Mouse (Mus musculus): ENCODE measurements at regions not wholly inside any gene's neighbourhood (a gene's known extent, or its start where the extent isn't known, plus 50 kb on each side); places are given as distances from the start of the nearest gene placed in this dataset.
A peak's percentile ranks its signal among the peaks of the same experiment; 100 is the strongest.

DNA sequence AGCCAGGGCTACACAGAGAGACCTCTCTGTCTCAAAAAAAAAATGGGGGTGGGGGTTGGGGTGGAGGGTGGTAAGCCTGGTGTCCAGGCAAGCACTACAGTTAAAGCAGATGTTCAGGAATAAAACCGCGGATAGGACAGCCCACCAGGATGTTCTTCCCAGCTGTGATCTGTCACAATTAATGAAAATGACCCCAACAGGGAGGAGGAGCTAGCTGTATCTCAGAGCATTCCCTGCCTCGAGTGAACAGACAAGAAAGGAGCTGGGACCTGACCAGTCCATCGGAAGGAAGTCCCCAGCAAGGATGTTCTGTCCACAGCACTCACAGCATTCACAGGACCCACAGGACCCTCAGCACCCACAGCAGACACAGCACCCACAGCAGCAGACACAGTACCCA, 80.4 kb downstream of the Utp6 start:
- H3K4me2 ChIP-seq (ENCODE audit: low read depth, low read length): no peak overlapping the region
- ATAC-seq (ENCODE audit: low read depth): peak; percentile 20; the same call in 1 of the 2 replicates
- H3K9ac ChIP-seq (ENCODE audit: low read length): no peak overlapping the region
- no peaks in the 10 kb centered on the region for H3K27me3 ChIP-seq (ENCODE audit: control insufficient read depth, insufficient read depth, low read depth, low read length)
- no peaks in the 10 kb centered on the region for H3K36me3 ChIP-seq (ENCODE audit: control insufficient read depth, insufficient read depth, low read length)
- H3K4me3 ChIP-seq (ENCODE audit: low read length): no peak overlapping the region
- no peaks in the 10 kb centered on the region for H3K9me3 ChIP-seq (ENCODE audit: control insufficient read depth, low read length)
- H3K4me1 ChIP-seq (replicated peaks; ENCODE audit: control insufficient read depth, insufficient read depth, low read length): peaks cover 11% of the 10 kb centered on the region
- no peak overlapping the region for H3K27ac ChIP-seq (ENCODE audit: low read length)
- 31% methylated on average over 4 of the region's 4 CpGs for WGBS

DNA sequence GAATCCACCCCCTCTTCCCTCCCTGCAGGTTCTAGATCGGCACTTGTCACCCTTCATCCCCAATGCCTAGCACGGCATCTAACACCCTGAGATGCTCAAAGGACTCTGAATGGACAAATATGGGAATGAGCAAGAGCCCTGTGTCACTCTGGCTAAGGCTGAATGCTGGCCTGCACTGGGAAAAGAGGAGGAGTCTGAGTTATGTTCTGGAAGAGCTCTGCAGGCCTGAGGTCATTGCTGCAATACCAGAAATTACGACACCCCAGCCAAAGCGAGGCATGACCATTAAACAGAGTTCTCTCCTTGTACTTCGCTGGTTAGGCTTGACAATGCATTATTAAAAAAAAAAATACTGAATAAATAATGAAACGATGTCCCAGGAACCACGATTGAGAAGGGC, 84.1 kb downstream of the Utp6 start:
- Histone ChIP-seq H3K9me3 (ENCODE audit: control insufficient read depth, low read length) (no peaks in the 10 kb centered on the region), H3K27ac (ENCODE audit: low read length) (0 out of 2 replicates have a peak overlapping the region, but pooled peaks have one; percentile 37), H3K27me3 (ENCODE audit: control insufficient read depth, insufficient read depth, low read depth, low read length) (no peaks in the 10 kb centered on the region), H3K4me3 (ENCODE audit: low read length) (no peak overlapping the region), H3K4me1 (replicated peaks; ENCODE audit: control insufficient read depth, insufficient read depth, low read length) (peaks cover 11% of the 10 kb centered on the region), H3K4me2 (ENCODE audit: low read depth, low read length) (no peak overlapping the region), H3K36me3 (ENCODE audit: control insufficient read depth, insufficient read depth, low read length) (no peaks in the 10 kb centered on the region), H3K9ac (ENCODE audit: low read length) (no peak overlapping the region)
- WGBS: 50% methylated on average over 7 of the region's 7 CpGs
- peak; percentile 91 for ATAC-seq (ENCODE audit: low read depth)

DNA sequence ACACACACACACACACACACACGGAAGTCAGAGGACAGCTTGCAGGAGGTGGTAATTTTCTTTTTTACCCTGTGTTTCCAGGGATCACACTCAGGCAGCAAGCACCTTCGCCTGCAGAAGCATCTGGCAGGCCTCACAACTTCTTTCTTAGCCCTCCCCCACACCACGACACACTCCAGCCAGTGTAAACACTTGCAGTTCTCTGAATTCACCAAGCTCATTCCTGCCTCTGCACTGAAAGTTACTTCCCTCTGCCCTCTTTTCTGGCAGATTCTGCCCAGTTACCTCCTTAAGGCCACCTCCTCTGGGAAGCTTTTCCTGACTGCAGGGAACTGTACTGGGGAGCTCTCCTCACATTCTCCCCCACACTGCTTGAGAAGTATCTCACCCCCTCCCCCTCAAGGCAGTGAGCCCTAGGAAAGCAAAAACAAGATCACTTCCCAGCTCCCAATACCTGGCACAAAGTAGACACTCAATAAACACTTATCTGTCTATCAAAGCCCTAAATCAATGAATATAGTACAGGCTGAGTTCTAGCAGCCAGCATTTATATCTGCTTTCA, 84.9 kb downstream of the Utp6 start:
- 17% methylated on average over 3 of the region's 3 CpGs for WGBS

DNA sequence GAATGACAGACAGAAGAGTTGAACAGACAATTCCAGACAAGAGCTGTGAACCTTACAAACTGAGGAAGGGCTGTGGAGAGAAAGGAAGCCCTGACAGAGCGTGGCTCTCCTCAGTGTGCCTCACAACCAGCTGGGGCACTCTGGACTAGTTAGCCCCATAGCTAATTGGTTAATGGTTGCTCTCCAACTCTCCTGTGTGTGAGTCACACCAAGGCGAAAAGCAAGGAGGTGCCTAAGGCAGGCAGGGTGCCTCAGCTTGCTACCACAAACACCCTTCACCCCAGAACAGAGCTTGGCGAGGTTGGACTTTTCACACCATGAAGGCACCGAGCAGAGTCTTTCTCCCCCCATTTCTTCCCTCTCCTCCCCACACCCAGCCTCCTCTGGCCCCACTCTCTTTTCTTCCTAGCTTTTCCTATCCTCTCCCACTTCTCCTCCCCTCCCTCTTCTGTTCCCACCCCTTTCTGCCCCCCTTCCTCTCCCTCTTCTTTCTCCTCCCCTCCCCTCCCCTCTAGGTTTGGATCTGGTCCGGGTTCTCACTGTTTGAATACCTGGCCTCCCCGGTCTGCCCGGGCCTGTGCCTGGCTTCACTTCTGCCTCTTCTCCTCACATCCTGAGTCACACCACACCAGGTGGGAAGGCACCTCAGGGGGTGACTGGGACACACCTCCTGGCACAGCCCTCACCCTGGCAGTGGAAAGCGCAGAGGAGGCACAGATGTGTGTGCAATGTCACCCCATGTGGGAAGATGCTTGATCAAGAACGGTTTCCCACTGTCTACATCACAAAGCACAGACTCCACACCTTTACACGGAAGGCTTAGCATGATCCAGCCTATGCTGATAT, 90.2 kb downstream of the Utp6 start:
- WGBS: 90% methylated on average over 10 of the region's 10 CpGs

More for the DNA sequence above, 84.9 kb downstream of the Utp6 start:
- peak; percentile 80 for ATAC-seq (ENCODE audit: low read depth)
- Histone ChIP-seq H3K27ac (ENCODE audit: low read length) (peak overlapping the region; percentile 64), H3K9ac (ENCODE audit: low read length) (no peak overlapping the region), H3K4me1 (replicated peaks; ENCODE audit: control insufficient read depth, insufficient read depth, low read length) (peaks cover 11% of the 10 kb centered on the region), H3K4me2 (ENCODE audit: low read depth, low read length) (no peak overlapping the region), H3K27me3 (ENCODE audit: control insufficient read depth, insufficient read depth, low read depth, low read length) (no peaks in the 10 kb centered on the region), H3K9me3 (ENCODE audit: control insufficient read depth, low read length) (no peaks in the 10 kb centered on the region), H3K4me3 (ENCODE audit: low read length) (no peak overlapping the region), H3K36me3 (ENCODE audit: control insufficient read depth, insufficient read depth, low read length) (no peaks in the 10 kb centered on the region)

DNA sequence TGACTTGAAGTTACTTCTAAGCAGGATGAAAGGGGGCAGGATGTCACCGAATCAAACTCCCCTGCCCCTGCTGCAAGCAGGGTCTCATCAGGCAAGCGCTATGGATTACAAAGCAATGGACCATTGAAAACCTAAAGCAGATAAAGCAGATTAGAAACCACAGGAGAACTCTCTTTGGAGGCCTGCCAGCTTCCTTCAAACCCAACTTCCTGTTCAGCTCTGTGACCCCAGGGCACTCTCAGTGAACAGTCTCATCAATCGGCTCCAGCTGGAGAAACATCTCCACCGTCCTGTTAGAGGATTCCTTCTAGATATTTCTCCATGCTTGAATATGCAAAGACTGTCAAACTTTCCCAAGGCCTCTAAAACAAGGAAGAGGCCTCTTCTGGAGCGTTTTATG, 92.0 kb downstream of the Utp6 start:
- Histone ChIP-seq H3K36me3 (ENCODE audit: control insufficient read depth, insufficient read depth, low read length) (no peaks in the 10 kb centered on the region), H3K27me3 (ENCODE audit: control insufficient read depth, insufficient read depth, low read depth, low read length) (no peaks in the 10 kb centered on the region), H3K27ac (ENCODE audit: low read length) (peak overlapping the region; percentile 47), H3K4me1 (replicated peaks; ENCODE audit: control insufficient read depth, insufficient read depth, low read length) (peaks cover 10% of the 10 kb centered on the region), H3K4me2 (ENCODE audit: low read depth, low read length) (no peak overlapping the region), H3K4me3 (ENCODE audit: low read length) (no peak overlapping the region), H3K9me3 (ENCODE audit: control insufficient read depth, low read length) (no peaks in the 10 kb centered on the region), H3K9ac (ENCODE audit: low read length) (no peak overlapping the region)
- ATAC-seq (ENCODE audit: low read depth): no peak
- 44% methylated on average over 5 of the region's 5 CpGs for WGBS

More for the DNA sequence above, 90.2 kb downstream of the Utp6 start:
- Histone ChIP-seq H3K4me2 (ENCODE audit: low read depth, low read length) (no peak overlapping the region), H3K36me3 (ENCODE audit: control insufficient read depth, insufficient read depth, low read length) (no peaks in the 10 kb centered on the region), H3K4me1 (replicated peaks; ENCODE audit: control insufficient read depth, insufficient read depth, low read length) (peaks cover 12% of the 10 kb centered on the region), H3K27me3 (ENCODE audit: control insufficient read depth, insufficient read depth, low read depth, low read length) (no peaks in the 10 kb centered on the region), H3K9ac (ENCODE audit: low read length) (no peak overlapping the region), H3K27ac (ENCODE audit: low read length) (no peak overlapping the region), H3K9me3 (ENCODE audit: control insufficient read depth, low read length) (no peaks in the 10 kb centered on the region), H3K4me3 (ENCODE audit: low read length) (no peak overlapping the region)
- ATAC-seq (ENCODE audit: low read depth): no peak

DNA sequence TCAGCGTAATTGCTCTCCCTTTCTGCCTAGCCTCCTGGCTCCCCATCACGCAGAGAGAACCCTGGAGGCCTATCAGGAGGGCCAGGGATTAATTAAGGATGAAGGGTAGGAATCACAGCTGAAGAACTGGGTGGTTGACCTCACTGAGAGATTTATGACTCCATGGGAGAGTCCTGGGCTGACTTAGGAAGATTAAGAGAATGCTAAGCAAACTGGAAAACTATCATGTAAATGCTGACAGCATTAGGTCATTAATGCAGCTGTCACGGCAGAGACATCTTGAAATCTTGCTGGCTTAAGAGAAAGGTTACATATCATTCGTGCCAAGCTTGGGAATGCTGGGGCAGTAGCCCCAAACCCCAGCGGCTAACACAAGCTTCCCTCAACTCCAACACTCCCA, 93.2 kb downstream of the Utp6 start:
- no peak overlapping the region for H3K4me2 ChIP-seq (ENCODE audit: low read depth, low read length)
- H3K4me3 ChIP-seq (ENCODE audit: low read length): no peak overlapping the region
- no peaks in the 10 kb centered on the region for H3K36me3 ChIP-seq (ENCODE audit: control insufficient read depth, insufficient read depth, low read length)
- H3K27me3 ChIP-seq (ENCODE audit: control insufficient read depth, insufficient read depth, low read depth, low read length): no peaks in the 10 kb centered on the region
- no peaks in the 10 kb centered on the region for H3K9me3 ChIP-seq (ENCODE audit: control insufficient read depth, low read length)
- 62% methylated on average over 5 of the region's 5 CpGs for WGBS
- no peak overlapping the region for H3K9ac ChIP-seq (ENCODE audit: low read length)
- ATAC-seq (ENCODE audit: low read depth): no peak
- H3K4me1 ChIP-seq (replicated peaks; ENCODE audit: control insufficient read depth, insufficient read depth, low read length): peaks cover 19% of the 10 kb centered on the region
- no peak overlapping the region for H3K27ac ChIP-seq (ENCODE audit: low read length)

DNA sequence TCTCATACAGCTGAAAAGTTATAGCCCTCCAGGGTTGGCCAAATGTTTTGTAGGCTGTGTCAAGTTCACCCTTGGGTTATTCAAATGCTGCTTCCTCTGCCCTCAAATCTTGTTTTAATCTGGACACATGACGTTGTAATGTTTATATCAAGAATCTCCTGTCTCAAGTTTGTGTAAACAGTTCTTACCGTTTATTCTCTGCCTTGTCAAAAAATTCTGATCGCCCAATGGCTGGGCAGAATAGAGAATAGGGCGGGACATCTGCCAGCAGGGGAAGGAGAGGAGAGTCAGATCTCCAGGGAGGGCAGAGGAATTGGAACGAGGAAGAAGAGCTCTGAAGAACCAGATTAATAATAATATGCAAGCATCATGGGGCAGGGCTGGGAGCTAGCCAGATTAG, 97.4 kb downstream of the Utp6 start:
- H3K4me1 ChIP-seq (replicated peaks; ENCODE audit: control insufficient read depth, insufficient read depth, low read length): peaks cover 15% of the 10 kb centered on the region
- H3K27me3 ChIP-seq (ENCODE audit: control insufficient read depth, insufficient read depth, low read depth, low read length): no peaks in the 10 kb centered on the region
- no peak overlapping the region for H3K4me3 ChIP-seq (ENCODE audit: low read length)
- peak; percentile 41; the same call in 1 of the 2 replicates for ATAC-seq (ENCODE audit: low read depth)
- H3K9ac ChIP-seq (ENCODE audit: low read length): no peak overlapping the region
- H3K4me2 ChIP-seq (ENCODE audit: low read depth, low read length): no peak overlapping the region
- no peak overlapping the region for H3K27ac ChIP-seq (ENCODE audit: low read length)
- no peaks in the 10 kb centered on the region for H3K36me3 ChIP-seq (ENCODE audit: control insufficient read depth, insufficient read depth, low read length)
- no peaks in the 10 kb centered on the region for H3K9me3 ChIP-seq (ENCODE audit: control insufficient read depth, low read length)
- 26% methylated on average over 5 of the region's 5 CpGs for WGBS

DNA sequence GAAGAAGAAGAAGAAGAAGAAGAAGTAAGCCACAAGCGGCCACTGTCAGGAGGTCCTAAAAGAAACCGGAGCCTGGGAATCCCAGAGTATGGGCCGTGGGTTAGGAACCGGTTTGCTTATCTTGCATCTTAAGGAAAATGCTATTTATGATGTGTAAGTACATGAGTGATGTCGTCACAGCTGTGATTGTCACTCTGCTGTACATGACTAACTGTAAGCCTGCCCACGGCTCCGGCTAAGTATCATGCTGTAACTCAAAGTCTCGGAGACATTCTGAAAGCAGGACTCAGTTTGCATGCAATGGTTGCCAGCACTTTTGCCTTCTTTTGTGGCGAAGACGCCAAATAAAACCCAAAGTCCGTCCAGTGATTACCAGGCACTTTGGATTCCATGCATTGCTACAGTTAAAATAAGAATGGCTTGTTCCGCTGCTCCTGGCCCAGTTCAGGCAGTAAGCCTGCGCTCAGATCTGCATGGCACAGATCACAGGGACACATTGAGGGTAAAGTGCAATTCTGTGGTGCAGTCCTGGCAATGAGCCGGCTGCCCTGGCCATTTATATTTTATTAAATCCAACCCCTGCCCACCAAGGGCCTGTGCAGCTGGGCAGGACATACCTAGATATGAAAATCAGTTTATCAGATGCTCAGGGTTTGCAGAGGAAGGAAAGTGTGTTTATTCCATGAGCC, 98.6 kb downstream of the Utp6 start:
- 61% methylated on average over 14 of the region's 14 CpGs for WGBS
- ATAC-seq (ENCODE audit: low read depth): no peak
- H3K27me3 ChIP-seq (ENCODE audit: control insufficient read depth, insufficient read depth, low read depth, low read length): no peaks in the 10 kb centered on the region

DNA sequence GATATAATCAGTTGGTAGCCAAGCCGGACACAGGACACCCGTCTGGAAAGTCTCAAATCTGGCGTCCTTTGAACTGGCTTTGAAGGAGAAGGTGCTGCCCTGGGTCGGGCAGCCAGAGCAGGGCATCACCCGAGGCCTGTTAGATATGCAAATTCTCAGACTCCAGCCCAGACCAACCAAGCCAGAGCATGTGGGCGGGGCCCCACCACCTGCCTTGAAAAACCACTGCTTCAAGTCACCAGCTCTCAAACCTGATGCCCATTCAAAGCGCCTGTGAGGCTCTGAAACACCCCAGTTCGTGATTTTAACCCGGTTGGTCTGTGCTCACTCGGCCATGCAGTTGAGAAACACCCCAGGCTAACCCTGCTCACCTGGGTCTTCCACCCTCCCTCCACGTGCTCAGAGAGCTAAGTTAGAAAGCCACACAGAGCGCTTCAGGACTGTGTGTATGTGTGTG, 101.6 kb downstream of the Utp6 start:
- no peak for ATAC-seq (ENCODE audit: low read depth)
- no peaks in the 10 kb centered on the region for H3K36me3 ChIP-seq (ENCODE audit: control insufficient read depth, insufficient read depth, low read length)
- 35% methylated on average over 12 of the region's 12 CpGs for WGBS
- peaks cover 14% of the 10 kb centered on the region; the same call in 1 of the 2 replicates for H3K4me1 ChIP-seq (replicated peaks; ENCODE audit: control insufficient read depth, insufficient read depth, low read length)
- H3K9me3 ChIP-seq (ENCODE audit: control insufficient read depth, low read length): 0 out of 2 replicates have a peak, but pooled peaks cover 4% of the 10 kb centered on the region
- no peak overlapping the region for H3K27ac ChIP-seq (ENCODE audit: low read length)
- no peak overlapping the region for H3K4me3 ChIP-seq (ENCODE audit: low read length)
- no peak overlapping the region for H3K9ac ChIP-seq (ENCODE audit: low read length)
- no peaks in the 10 kb centered on the region for H3K27me3 ChIP-seq (ENCODE audit: control insufficient read depth, insufficient read depth, low read depth, low read length)
- no peak overlapping the region for H3K4me2 ChIP-seq (ENCODE audit: low read depth, low read length)

More for the DNA sequence above, 98.6 kb downstream of the Utp6 start:
- H3K4me2 ChIP-seq (ENCODE audit: low read depth, low read length): no peak overlapping the region
- H3K36me3 ChIP-seq (ENCODE audit: control insufficient read depth, insufficient read depth, low read length): no peaks in the 10 kb centered on the region
- H3K4me3 ChIP-seq (ENCODE audit: low read length): no peak overlapping the region
- H3K27ac ChIP-seq (ENCODE audit: low read length): no peak overlapping the region
- no peak overlapping the region for H3K9ac ChIP-seq (ENCODE audit: low read length)
- H3K4me1 ChIP-seq (replicated peaks; ENCODE audit: control insufficient read depth, insufficient read depth, low read length): peaks cover 14% of the 10 kb centered on the region; the same call in 1 of the 2 replicates
- no peaks in the 10 kb centered on the region for H3K9me3 ChIP-seq (ENCODE audit: control insufficient read depth, low read length)
